Mouse (Mus musculus): Measurements from ENCODE around the gene Sds. TPM values are rescaled to one million over a fixed set of nuclear protein-coding genes. Genes with fewer than 3 reads are reported as not detected.

Sds gene
- polyA plus RNA-seq, 1 experiment from 2014 or later = 0.32 TPM

DNA sequence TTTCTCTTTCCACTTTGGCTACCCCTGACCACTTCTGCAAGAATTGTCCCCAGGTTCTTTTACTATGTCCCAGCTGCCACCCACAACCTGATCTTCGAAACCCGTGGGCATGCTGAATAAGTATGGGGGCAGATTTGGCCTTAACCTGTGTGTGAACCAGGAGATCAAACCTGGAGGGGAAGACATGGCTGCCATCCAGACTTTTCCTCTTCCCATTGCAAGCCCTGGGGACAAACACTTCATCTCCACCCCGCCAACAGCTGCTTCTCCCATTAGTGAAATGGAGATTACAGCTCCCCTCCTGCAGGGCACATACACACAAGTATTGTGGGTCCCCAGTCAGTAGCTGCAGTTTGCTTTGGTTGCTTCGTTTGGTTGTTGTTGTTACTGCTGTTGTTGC, 31.0 kb downstream of the Sds start:
- Histone ChIP-seq H3K9me3 (peaks cover 5% of the 10 kb centered on the region; the same call in 1 of the 2 replicates), H3K9ac (replicated peaks) (no peak overlapping the region), H3K27me3 (peaks cover 14% of the 10 kb centered on the region), H3K27ac (no peak overlapping the region), H3K4me1 (replicated peaks) (peaks cover 31% of the 10 kb centered on the region), H3K4me2 (replicated peaks) (no peak overlapping the region), H3K4me3 (replicated peaks) (no peak overlapping the region), H3K36me3 (no peaks in the 10 kb centered on the region)
- WGBS = 62% methylated on average over 4 of the region's 4 CpGs
- no peak for ATAC-seq

DNA sequence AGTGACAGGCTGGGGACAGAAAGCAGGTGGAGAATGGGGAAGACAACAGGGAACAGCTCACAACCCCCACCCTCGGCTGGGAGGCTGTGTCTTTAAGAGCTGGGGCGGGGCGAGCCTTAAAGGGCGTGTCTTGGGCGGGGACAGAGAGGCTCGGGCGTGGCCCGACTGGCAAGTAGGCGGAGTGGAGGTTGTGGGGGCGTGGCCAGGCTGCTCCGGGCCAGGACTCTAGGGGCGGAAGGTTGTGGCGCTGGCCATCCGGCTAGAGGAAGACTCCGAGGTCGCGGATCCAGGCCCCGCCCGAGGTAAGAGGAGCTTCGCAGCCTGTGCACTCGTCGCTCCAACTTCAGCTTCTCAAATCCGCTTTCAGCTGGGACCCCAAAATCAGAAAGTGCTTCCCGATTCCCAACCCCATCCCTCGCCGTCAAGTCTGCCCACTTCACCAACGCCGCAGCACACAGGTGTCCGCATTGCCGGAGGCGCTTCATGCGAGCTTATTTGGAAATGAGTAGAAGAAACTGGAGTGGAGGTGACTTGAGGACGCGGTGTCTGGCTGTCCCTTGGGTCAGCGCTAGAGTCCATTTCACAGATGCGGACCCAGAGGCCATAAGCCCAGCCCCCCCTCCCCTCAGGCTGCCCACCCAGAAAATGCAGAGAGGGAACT, 34.8 kb downstream of the Sds start, which contains the start of gene Slc8b1:
Gene Slc8b1, plus strand, starts transcription at position 187 of the 661 bp plus-strand sequence.
- Histone ChIP-seq H3K4me2 (replicated peaks) (peak within 1 kb of the TSS; percentile 64), H3K4me1 (replicated peaks) (peaks cover 42% of the 10 kb centered on the region), H3K36me3 (no peaks in the 10 kb centered on the region), H3K27ac (0 out of 2 replicates have a peak within 1 kb of the TSS, but pooled peaks have one; percentile 3), H3K4me3 (replicated peaks) (peak within 1 kb of the TSS; percentile 38), H3K9me3 (peaks cover 5% of the 10 kb centered on the region; the same call in 1 of the 2 replicates), H3K9ac (replicated peaks) (peak within 1 kb of the TSS; percentile 55), H3K27me3 (peaks cover 15% of the 10 kb centered on the region)
- ATAC-seq = peak; percentile 79
- WGBS = 2% methylated on average over 36 of the region's 36 CpGs

DNA sequence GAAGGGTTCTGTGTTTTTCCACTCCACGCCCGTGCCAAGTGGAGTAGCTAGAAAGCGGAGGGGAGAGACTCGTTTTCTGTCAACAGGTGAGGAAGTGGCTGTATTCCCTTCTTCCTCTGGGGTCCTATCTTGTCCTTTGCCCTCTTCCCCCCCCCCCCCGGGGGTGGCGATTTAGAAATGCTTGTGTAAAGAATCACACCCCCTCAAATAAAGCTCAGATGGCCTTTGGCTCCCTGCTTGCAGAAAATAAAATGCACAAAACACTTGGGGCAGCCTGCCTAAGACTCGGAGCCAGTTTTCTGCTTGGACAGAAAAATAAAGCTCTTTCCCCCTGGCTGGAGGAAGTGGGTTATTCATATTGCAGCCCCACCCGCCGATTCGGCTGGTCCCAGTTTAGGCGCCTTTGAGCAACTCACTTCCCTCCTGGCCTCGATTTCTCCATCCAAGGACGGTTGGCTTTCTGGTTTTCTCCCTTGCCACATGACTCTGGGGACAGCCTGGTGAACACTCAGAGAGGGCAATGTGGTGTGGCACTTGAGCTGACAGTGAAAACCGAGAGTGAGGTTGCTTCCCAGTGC, 35.4 kb downstream of the Sds start:
- no peak for ATAC-seq
- H3K4me2 ChIP-seq (replicated peaks) = peak overlapping the region; percentile 64
- H3K27ac ChIP-seq = no peak overlapping the region
- peaks cover 45% of the 10 kb centered on the region for H3K4me1 ChIP-seq (replicated peaks)
- H3K36me3 ChIP-seq = no peaks in the 10 kb centered on the region
- peaks cover 15% of the 10 kb centered on the region for H3K27me3 ChIP-seq
- H3K9me3 ChIP-seq = peaks cover 5% of the 10 kb centered on the region; the same call in 1 of the 2 replicates
- WGBS = 39% methylated on average over 14 of the region's 14 CpGs
- H3K9ac ChIP-seq (replicated peaks) = no peak overlapping the region
- peak overlapping the region; percentile 38 for H3K4me3 ChIP-seq (replicated peaks)

DNA sequence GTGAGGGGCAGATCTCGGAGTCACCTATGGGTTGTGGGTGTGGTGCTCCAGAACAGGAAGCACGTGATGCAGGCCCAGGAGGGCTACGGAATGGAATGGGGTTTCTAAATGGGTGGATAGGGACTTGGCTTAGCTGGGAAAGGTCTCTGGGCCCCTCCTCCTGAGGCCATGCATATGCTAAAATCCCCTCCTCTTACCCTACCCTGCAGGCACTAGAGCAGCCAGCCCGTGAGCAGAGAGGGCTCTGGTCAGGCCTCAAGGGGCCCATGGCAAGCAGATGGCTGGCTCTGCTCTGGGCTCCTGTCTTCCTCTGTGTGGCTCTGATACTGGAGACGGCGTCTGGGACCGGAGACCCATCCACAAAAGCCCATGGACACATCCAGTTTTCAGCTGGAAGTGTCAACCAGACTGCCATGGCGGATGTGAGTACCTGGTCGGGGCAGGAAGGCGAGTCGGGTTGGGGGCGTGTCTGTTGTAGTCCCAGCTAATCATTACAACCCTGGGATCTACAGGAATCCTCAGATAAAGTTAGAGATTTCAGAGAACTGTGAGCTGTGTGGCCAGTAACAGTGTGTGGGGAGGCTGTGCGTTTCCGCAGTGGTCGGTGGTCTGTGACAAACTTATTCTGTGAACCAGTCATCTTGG, 36.7 kb downstream of the Sds start:
- H3K9ac ChIP-seq (replicated peaks) = no peak overlapping the region
- H3K27me3 ChIP-seq = peaks cover 15% of the 10 kb centered on the region
- no peak overlapping the region for H3K4me3 ChIP-seq (replicated peaks)
- H3K4me2 ChIP-seq (replicated peaks) = no peak overlapping the region
- no peak overlapping the region for H3K27ac ChIP-seq
- ATAC-seq = peak; percentile 59
- peaks cover 45% of the 10 kb centered on the region for H3K4me1 ChIP-seq (replicated peaks)
- H3K9me3 ChIP-seq = peaks cover 5% of the 10 kb centered on the region; the same call in 1 of the 2 replicates
- WGBS = 32% methylated on average over 15 of the region's 15 CpGs
- no peaks in the 10 kb centered on the region for H3K36me3 ChIP-seq

DNA sequence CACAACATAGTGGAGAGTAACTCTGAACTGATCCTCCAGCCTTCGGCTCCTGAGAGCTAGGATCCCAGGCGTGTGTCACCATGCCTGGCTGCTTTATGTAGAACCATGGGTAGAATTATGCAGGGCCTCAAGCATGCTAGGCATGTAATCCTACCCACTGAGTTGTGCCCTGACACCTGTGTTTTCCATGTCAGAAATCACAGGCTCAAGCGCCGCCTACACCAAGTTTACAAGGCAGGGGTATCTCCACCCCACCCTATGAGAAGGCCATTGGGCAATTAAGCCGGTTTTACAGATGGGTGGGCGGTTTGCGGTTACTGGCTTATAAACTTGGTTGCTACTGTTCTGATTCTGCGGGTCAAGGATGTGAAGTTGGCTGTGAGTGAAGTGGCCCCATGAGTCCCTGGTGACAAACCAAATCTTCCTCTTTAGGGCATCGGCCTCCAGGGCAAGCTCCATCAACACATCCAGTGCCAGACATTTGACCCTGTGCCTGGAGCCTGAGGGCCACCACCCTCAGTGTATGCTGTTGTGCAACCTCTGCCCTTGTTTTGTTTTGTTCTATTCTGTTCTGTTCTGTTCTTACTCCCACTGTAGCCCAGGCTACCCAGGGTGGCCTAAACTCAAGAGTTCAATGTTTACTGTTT, 37.8 kb downstream of the Sds start:
- peaks cover 5% of the 10 kb centered on the region; the same call in 1 of the 2 replicates for H3K9me3 ChIP-seq
- H3K36me3 ChIP-seq = no peaks in the 10 kb centered on the region
- 91% methylated on average over 9 of the region's 9 CpGs for WGBS
- H3K27ac ChIP-seq = no peak overlapping the region
- H3K4me2 ChIP-seq (replicated peaks) = no peak overlapping the region
- peaks cover 45% of the 10 kb centered on the region for H3K4me1 ChIP-seq (replicated peaks)
- ATAC-seq = no peak
- no peak overlapping the region for H3K9ac ChIP-seq (replicated peaks)
- H3K27me3 ChIP-seq = peaks cover 15% of the 10 kb centered on the region
- H3K4me3 ChIP-seq (replicated peaks) = no peak overlapping the region

DNA sequence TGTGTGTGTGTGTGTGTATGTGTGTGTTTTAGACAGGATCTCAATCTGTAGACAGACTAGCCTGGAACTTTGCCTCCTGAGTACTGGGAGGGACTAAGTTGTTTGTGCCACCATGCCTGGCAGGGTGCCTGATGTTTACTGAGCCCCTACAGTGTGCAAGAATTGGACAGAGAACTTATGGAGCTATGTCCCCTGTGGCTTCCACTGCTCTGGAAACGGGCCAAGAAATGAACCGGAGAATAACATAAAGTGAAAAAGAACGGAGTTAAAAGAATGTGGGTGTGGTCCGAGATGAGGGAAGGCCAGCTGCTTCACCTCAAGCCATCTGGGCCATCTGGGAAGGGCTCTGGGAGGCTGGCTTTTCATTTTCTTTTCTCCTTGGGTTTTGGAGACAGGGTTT, 38.4 kb downstream of the Sds start:
- 46% methylated on average over 4 of the region's 4 CpGs for WGBS
- Histone ChIP-seq H3K4me1 (replicated peaks) (peaks cover 45% of the 10 kb centered on the region), H3K9me3 (no peaks in the 10 kb centered on the region), H3K27ac (no peak overlapping the region), H3K4me2 (replicated peaks) (no peak overlapping the region), H3K9ac (replicated peaks) (no peak overlapping the region), H3K27me3 (peaks cover 15% of the 10 kb centered on the region), H3K4me3 (replicated peaks) (no peak overlapping the region), H3K36me3 (no peaks in the 10 kb centered on the region)
- no peak for ATAC-seq

DNA sequence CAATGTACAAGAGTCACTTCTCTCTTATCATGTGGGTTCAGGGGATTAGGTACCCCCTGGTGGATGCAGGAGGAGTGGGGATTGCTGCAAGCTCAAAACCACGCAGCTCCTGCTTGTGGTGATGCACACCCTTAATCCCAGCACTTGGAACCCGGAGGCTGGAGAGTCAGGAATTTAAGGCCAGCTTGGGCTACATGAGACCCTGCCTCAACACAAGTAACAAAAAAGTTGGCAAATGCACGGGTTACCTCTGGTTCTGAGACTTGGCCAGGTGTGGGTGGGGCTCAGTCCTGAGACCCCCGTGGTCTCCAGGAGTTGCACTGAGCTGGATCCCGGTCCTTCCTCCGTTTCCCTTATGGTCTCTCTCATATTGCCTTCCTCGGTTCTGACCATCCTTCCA, 39.1 kb downstream of the Sds start:
- Histone ChIP-seq H3K27ac (no peak overlapping the region), H3K36me3 (no peaks in the 10 kb centered on the region), H3K4me3 (replicated peaks) (no peak overlapping the region), H3K9ac (replicated peaks) (no peak overlapping the region), H3K9me3 (no peaks in the 10 kb centered on the region), H3K27me3 (peaks cover 15% of the 10 kb centered on the region), H3K4me2 (replicated peaks) (no peak overlapping the region), H3K4me1 (replicated peaks) (peaks cover 38% of the 10 kb centered on the region)
- WGBS = 80% methylated on average over 7 of the region's 7 CpGs
- no peak for ATAC-seq

DNA sequence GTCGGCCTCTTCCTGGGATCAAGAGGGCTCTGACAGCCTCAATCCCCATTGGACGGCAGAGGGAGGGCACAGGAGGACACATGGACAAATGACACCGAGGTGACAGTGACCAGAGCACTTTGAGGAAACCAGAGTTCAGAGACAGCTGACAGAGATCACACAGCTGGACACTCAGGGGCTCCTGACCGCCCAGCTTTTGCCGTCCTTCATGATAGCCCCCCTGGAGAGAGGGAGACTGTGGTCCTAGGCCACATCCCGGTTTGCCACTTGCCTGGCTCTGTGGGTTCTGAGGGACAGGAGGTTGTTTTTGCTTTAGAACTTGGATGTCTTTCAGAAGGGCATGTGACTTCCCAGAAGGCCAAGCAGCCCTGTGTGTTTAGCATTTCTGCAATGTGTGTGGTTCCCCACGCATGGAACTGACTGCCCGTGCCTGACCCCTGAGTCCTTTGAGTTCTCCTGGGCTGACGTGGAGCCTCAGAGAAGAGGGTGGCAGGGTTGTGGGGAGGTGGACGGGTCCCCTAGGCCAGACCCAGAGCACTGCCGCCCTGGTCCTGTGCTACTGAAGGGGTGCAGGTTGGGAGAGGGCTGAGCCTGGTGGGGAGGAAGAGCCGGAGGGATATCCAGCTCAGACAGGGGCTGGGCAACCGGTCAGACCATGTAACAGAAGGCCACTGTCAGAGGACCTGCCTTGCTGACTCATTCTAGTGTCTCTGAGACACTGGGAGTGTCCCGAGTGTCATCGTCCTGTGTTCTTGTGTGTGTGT, 40.1 kb downstream of the Sds start:
- Histone ChIP-seq H3K9me3 (no peaks in the 10 kb centered on the region), H3K4me1 (replicated peaks) (peaks cover 28% of the 10 kb centered on the region), H3K4me2 (replicated peaks) (no peak overlapping the region), H3K27me3 (peaks cover 11% of the 10 kb centered on the region), H3K4me3 (replicated peaks) (no peak overlapping the region), H3K36me3 (no peaks in the 10 kb centered on the region), H3K27ac (no peak overlapping the region), H3K9ac (replicated peaks) (no peak overlapping the region)
- no peak for ATAC-seq
- 71% methylated on average over 15 of the region's 15 CpGs for WGBS

DNA sequence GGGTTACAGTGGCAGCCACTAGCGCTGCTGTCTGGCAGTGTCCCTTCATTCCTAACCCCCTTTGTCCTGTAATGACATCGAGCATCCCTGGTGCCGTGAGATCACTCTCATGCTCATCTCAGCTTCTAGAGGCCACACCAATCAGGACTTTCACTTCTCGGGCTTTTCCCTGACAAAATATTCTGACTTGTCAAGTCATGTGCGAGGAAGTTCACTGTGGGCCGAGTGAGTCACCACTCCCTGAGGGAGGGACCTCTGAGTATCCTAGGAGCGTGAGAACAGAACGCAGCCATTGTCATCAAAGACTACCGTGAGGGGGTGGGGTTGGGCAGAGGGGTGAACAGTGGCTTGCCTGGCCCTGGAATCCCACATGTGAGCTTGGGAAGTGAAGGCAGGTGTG, 41.2 kb downstream of the Sds start:
- Histone ChIP-seq H3K4me1 (replicated peaks) (peaks cover 26% of the 10 kb centered on the region), H3K27me3 (no peaks in the 10 kb centered on the region; the same call in 1 of the 2 replicates), H3K9me3 (no peaks in the 10 kb centered on the region), H3K27ac (no peak overlapping the region), H3K4me2 (replicated peaks) (no peak overlapping the region), H3K4me3 (replicated peaks) (no peak overlapping the region), H3K9ac (replicated peaks) (no peak overlapping the region), H3K36me3 (no peaks in the 10 kb centered on the region)
- ATAC-seq = no peak
- 50% methylated on average over 9 of the region's 9 CpGs for WGBS

DNA sequence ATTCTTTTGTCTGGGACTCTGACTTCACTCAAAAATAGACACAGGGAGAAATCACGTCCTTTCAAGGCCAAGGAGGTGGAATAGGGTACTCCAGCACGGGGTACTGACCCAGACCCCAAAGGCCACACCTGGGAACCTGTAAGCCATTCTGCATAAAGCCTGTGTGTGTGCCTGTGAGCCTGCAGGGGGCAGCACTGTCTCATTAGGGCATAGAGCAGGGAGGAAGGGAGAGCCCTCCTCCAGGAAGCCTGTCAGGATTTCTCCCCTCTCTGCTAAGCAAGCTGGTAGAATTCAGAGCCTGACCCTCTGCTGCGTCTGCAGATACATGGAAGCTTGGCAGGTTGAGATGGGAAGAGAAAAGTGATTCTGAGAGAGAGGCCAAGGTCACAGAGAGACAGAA, 46.3 kb downstream of the Sds start:
- ATAC-seq = no peak
- no peaks in the 10 kb centered on the region for H3K9me3 ChIP-seq
- H3K4me1 ChIP-seq (replicated peaks) = no peaks in the 10 kb centered on the region
- no peak overlapping the region for H3K4me3 ChIP-seq (replicated peaks)
- no peaks in the 10 kb centered on the region for H3K36me3 ChIP-seq
- H3K4me2 ChIP-seq (replicated peaks) = no peak overlapping the region
- H3K27me3 ChIP-seq = no peaks in the 10 kb centered on the region
- no peak overlapping the region for H3K9ac ChIP-seq (replicated peaks)
- no peak overlapping the region for H3K27ac ChIP-seq
- WGBS = 85% methylated on average over 3 of the region's 3 CpGs

DNA sequence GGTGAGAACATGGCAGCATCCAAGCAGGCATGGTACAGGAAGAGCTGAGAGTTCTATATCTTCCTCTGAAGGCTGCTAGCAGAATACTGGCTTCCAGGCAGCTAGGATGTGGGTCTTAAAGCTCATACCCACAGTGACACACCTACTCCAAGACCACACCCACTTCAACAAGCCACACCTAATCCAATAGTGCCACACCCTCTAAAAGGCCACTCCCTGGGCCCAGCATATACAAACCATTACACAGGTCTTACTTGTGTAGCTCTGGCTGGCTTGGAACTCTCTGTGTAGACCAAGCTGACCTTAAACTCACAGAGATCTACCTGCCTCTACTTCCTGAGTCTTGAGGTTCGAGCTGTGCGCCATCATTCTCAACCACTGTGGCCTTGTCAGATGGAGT, 48.4 kb downstream of the Sds start:
- Histone ChIP-seq H3K27ac (no peak overlapping the region), H3K9me3 (no peaks in the 10 kb centered on the region), H3K27me3 (no peaks in the 10 kb centered on the region), H3K4me1 (replicated peaks) (no peaks in the 10 kb centered on the region), H3K9ac (replicated peaks) (no peak overlapping the region), H3K36me3 (no peaks in the 10 kb centered on the region), H3K4me3 (replicated peaks) (no peak overlapping the region), H3K4me2 (replicated peaks) (no peak overlapping the region)
- 90% methylated on average over 2 of the region's 2 CpGs for WGBS
- no peak for ATAC-seq

Measured in midbrain, embryonic 13.5 days (tissue).